ENCODE assay signal across 22 mouse cellular contexts in genomic region chr17:84573940-84574339, GRCm38 (mm10). TPM values are rescaled to one million over a fixed set of nuclear protein-coding genes. Genes with fewer than 3 reads are reported as not detected.
DNase-seq lines count a peak whose midpoint lies in the region; ATAC-seq and TF ChIP-seq lines count a peak whose summit lies in the region.
"Had no signal": no experiment of that assay in that cellular context is flagged by ENCODE, and none has a peak within 500 bp of the region (broad histone marks: within the 10 kb centered on the region; RNA-seq: fewer than 3 reads in every experiment).

No protein-coding gene starts in this region.

- no peak for ATAC-seq in embryonic facial prominence, embryonic 15.5 days (ENCODE audit: insufficient number of reproducible peaks, low FRiP score, low TSS enrichment, low read depth)
- no peak for ATAC-seq in stomach, postnatal 0 days (ENCODE audit: low FRiP score, low TSS enrichment)
- no peak for ATAC-seq in erythroblast, adult 5-6 weeks (replicated peaks; ENCODE audit: low FRiP score, poor library complexity, severe bottlenecking)
- no peak for ATAC-seq in liver, embryonic 12.5 days
- ATAC-seq: forebrain, embryonic 16.5 days; lung, postnatal 0 days had no signal

- peak; percentile 48 for DNase-seq in kidney, adult 2 months
- no peak for DNase-seq in kidney, adult 18-20 months
- DNase-seq in kidney, postnatal 10 days: peak; percentile 28
- no peak for DNase-seq in stomach, postnatal 0 days (ENCODE audit: low spot score)
- no peak for DNase-seq in ovary, postnatal 10 days (ENCODE audit: low spot score)
- DNase-seq: adrenal gland, postnatal 25 days; cerebellum, adult 18-20 months; cerebellum, postnatal 36 days; gastrocnemius, postnatal 36 days; heart, postnatal 10 days; thymus, adult 2 months had no signal

- H3K27ac ChIP-seq in kidney, adult 2 months (ENCODE audit: insufficient read depth, low read depth, low read length): no peak overlapping the region
- H3K27ac ChIP-seq in embryonic facial prominence, embryonic 15.5 days (replicated peaks): peak overlapping the region; percentile 2; the same call in 1 of the 2 replicates
- peak overlapping the region; percentile 25; the same call in 1 of the 2 replicates for H3K27ac ChIP-seq in stomach, postnatal 0 days (replicated peaks)
- H3K27ac ChIP-seq in liver, embryonic 12.5 days: no peak overlapping the region
- H3K27ac ChIP-seq: hindbrain, embryonic 14.5 days; limb, embryonic 15.5 days; neural tube, embryonic 12.5 days had no signal

- no peak for TF ChIP-seq CTCF in kidney, adult 2 months (conservative IDR thresholded peaks at IDR 0.05; ENCODE audit: insufficient read depth, insufficient read length, low read depth, low read length)
- TF ChIP-seq CTCF in stomach, postnatal 0 days (IDR thresholded peaks at IDR 0.05; ENCODE audit: low read depth): no peak

- WGBS in kidney, adult 2 months: 50% methylated on average over 5 of the region's 5 CpGs
- 80% methylated on average over 5 of the region's 5 CpGs for WGBS in embryonic facial prominence, embryonic 15.5 days
- WGBS in stomach, postnatal 0 days: 52% methylated on average over 5 of the region's 5 CpGs
- WGBS in liver, embryonic 12.5 days (ENCODE audit: insufficient replicate concordance): 76% methylated on average over 5 of the region's 5 CpGs

- no peak overlapping the region for H3K9ac ChIP-seq in embryonic facial prominence, embryonic 15.5 days
- no peak overlapping the region for H3K9ac ChIP-seq in stomach, postnatal 0 days (ENCODE audit: low read length)
- H3K9ac ChIP-seq in liver, embryonic 12.5 days: no peak overlapping the region
- H3K9ac ChIP-seq: hindbrain, embryonic 14.5 days; limb, embryonic 15.5 days; neural tube, embryonic 12.5 days had no signal

- H3K4me1 ChIP-seq in kidney, adult 2 months (ENCODE audit: control insufficient read depth, insufficient read depth, low read length): no peaks in the 10 kb centered on the region
- no peaks in the 10 kb centered on the region for H3K4me1 ChIP-seq in embryonic facial prominence, embryonic 15.5 days
- H3K4me1 ChIP-seq in stomach, postnatal 0 days (replicated peaks; ENCODE audit: control insufficient read depth, insufficient read depth): no peaks in the 10 kb centered on the region
- no peaks in the 10 kb centered on the region for H3K4me1 ChIP-seq in liver, embryonic 12.5 days
- H3K4me1 ChIP-seq: limb, embryonic 15.5 days; neural tube, embryonic 12.5 days had no signal

- no peak for TF ChIP-seq EP300 in stomach, postnatal 0 days (optimal IDR thresholded peaks at IDR 0.05)

- H3K36me3 ChIP-seq in kidney, adult 2 months (ENCODE audit: control insufficient read depth, insufficient read depth, low read length): no peaks in the 10 kb centered on the region
- H3K36me3 ChIP-seq in embryonic facial prominence, embryonic 15.5 days: 0 out of 2 replicates have a peak, but pooled peaks cover 16% of the 10 kb centered on the region
- no peaks in the 10 kb centered on the region for H3K36me3 ChIP-seq in stomach, postnatal 0 days (ENCODE audit: control insufficient read depth, insufficient read depth, low read length)
- no peaks in the 10 kb centered on the region for H3K36me3 ChIP-seq in liver, embryonic 12.5 days
- H3K36me3 ChIP-seq: G1E; neural tube, embryonic 12.5 days had no signal

- TF ChIP-seq POLR2A in kidney, adult 2 months (IDR thresholded peaks at IDR 0.05; ENCODE audit: low read depth, low read length): no peak

- no peak overlapping the region for H3K4me2 ChIP-seq in embryonic facial prominence, embryonic 15.5 days (replicated peaks)
- no peak overlapping the region for H3K4me2 ChIP-seq in stomach, postnatal 0 days (replicated peaks; ENCODE audit: low read depth)
- H3K4me2 ChIP-seq in liver, embryonic 12.5 days: no peak overlapping the region
- H3K4me2 ChIP-seq: heart, embryonic 11.5 days; hindbrain, embryonic 14.5 days; limb, embryonic 15.5 days; midbrain, embryonic 11.5 days; neural tube, embryonic 12.5 days had no signal

- H3K4me3 ChIP-seq in kidney, adult 2 months (ENCODE audit: insufficient read depth, low read depth, low read length): no peak overlapping the region
- H3K4me3 ChIP-seq in embryonic facial prominence, embryonic 15.5 days (replicated peaks): no peak overlapping the region
- no peak overlapping the region for H3K4me3 ChIP-seq in stomach, postnatal 0 days (ENCODE audit: low read depth, low read length)
- H3K4me3 ChIP-seq in liver, embryonic 12.5 days: no peak overlapping the region
- H3K4me3 ChIP-seq: limb, embryonic 15.5 days; neural tube, embryonic 12.5 days had no signal

- H3K9me3 ChIP-seq in embryonic facial prominence, embryonic 15.5 days (replicated peaks): no peaks in the 10 kb centered on the region
- H3K9me3 ChIP-seq in stomach, postnatal 0 days (ENCODE audit: control insufficient read depth, low read length): no peaks in the 10 kb centered on the region
- H3K9me3 ChIP-seq in liver, embryonic 12.5 days (replicated peaks): no peaks in the 10 kb centered on the region
- H3K9me3 ChIP-seq: G1E; limb, embryonic 15.5 days; neural tube, embryonic 12.5 days had no signal

- no peaks in the 10 kb centered on the region for H3K27me3 ChIP-seq in kidney, adult 2 months (replicated peaks; ENCODE audit: control insufficient read depth, insufficient read depth, low read length)
- H3K27me3 ChIP-seq in embryonic facial prominence, embryonic 15.5 days: no peaks in the 10 kb centered on the region
- no peaks in the 10 kb centered on the region for H3K27me3 ChIP-seq in stomach, postnatal 0 days (ENCODE audit: control insufficient read depth, insufficient read depth, low read length)
- no peaks in the 10 kb centered on the region for H3K27me3 ChIP-seq in liver, embryonic 12.5 days (replicated peaks)
- H3K27me3 ChIP-seq: limb, embryonic 15.5 days; neural tube, embryonic 12.5 days had no signal

RNA-seq across cellular contexts. Expression of gene Dync2li1, which starts 52.4 kb away (rescaled TPM):
- 13.0 and 19.1 TPM in 2 replicates for polyA plus RNA-seq in kidney, adult 2 months (2012; rRNA removed)
- polyA plus RNA-seq in embryonic facial prominence, embryonic 15.5 days (2015; fragmentation: Nextera tagmentation; extraction: Ambion mirVana): 35.3 and 39.7 TPM in 2 replicates
- 13.3 and 14.0 TPM in 2 replicates for polyA plus RNA-seq in stomach, postnatal 0 days (2015; fragmentation: Nextera tagmentation; extraction: Ambion mirVana)
- total RNA-seq in erythroblast, adult 5-6 weeks (2015; ENCODE audit: low replicate concordance): 1.5 TPM in 1 of 2 replicates, not detected in the other
- 2.1 and 3.1 TPM in 2 replicates for total RNA-seq in erythroblast, adult 5-6 weeks (2017; ENCODE audit: low replicate concordance)
- 3.3 and 4.2 TPM in 2 replicates for polyA plus RNA-seq in liver, embryonic 12.5 days (2016; fragmentation: Nextera tagmentation; extraction: Ambion mirVana)
- total RNA-seq: G1E had no signal
- polyA plus RNA-seq: G1E had no signal

Comparison
In these comparisons a context has a peak if more than half of its experiments do, and no peak if none do; other contexts are left out.
1. DNase-seq: peak in kidney, adult 2 months (single experiment) and kidney, postnatal 10 days (single experiment); none in kidney, adult 18-20 months (single experiment), stomach, postnatal 0 days (single experiment) and ovary, postnatal 10 days (single experiment).
2. H3K27ac ChIP-seq: peak in embryonic facial prominence, embryonic 15.5 days (single experiment) and stomach, postnatal 0 days (single experiment); none in kidney, adult 2 months (single experiment) and liver, embryonic 12.5 days (single experiment).